Mouse (Mus musculus) retina, postnatal 1 day (tissue): ENCODE results near the gene Banp.

ENCODE experiments used
- DNase-seq: peaks from one replicate; pipeline ENCODE4 v3.0.0-alpha.2; 2012

Gene Banp

DNA sequence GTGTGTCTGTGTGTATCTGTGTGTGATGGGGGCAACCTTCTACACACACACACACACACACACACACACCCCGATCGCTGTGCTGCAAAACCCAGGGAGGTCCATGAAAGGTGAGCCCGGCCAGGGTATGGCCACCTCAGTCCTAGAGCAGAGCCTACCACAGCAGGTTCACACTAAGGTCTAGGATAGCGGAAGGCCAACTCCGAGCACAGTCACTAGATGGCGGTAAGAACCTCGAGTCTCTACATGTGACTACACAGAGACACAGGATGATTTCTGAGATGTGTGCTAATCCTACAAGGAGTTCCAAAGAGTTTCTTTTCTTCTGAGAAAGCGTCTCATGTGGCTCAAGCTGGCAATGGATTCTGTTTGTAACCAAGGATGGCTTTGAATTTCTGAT lies 22.2 kb upstream of the Banp start:
- peak; percentile 64 for DNase-seq

GRCm38 (mm10) chr8:121930047-121930446 lies 19.5 kb upstream of the Banp start:
- DNase-seq: no peak

GRCm38 (mm10) chr8:121931571-121931970 lies 18.0 kb upstream of the Banp start:
- DNase-seq: no peak

DNA sequence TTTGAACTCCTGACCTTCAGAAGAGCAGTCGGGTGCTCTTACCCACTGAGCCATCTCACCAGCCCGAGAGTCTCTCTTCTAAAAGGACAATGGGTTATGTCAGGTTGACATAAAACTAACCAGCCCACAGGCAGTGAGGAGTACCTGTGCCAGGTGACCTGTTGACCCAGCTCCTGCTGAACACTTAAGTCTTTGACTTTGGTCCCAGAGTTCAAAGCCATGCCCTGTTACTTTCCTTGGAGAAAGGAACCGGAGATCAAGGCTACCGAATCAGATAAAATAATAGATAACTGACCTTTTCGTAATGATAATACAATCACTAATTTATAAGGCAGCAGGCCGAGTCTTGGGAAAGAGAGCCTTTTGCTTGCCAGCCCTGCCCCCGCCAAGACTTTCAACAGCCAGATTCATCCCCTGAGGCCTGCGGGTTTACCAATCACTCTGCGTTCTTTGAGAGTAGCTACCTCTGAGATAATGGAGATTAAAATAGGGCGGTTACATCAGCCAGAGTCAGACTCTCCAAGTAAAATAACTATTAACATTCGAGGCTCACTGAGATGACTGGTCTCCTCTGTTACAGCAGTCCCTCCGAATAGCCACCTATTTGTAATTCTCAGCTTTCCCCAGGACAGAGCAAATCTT lies 17.4 kb upstream of the Banp start:
- no peak for DNase-seq

DNA sequence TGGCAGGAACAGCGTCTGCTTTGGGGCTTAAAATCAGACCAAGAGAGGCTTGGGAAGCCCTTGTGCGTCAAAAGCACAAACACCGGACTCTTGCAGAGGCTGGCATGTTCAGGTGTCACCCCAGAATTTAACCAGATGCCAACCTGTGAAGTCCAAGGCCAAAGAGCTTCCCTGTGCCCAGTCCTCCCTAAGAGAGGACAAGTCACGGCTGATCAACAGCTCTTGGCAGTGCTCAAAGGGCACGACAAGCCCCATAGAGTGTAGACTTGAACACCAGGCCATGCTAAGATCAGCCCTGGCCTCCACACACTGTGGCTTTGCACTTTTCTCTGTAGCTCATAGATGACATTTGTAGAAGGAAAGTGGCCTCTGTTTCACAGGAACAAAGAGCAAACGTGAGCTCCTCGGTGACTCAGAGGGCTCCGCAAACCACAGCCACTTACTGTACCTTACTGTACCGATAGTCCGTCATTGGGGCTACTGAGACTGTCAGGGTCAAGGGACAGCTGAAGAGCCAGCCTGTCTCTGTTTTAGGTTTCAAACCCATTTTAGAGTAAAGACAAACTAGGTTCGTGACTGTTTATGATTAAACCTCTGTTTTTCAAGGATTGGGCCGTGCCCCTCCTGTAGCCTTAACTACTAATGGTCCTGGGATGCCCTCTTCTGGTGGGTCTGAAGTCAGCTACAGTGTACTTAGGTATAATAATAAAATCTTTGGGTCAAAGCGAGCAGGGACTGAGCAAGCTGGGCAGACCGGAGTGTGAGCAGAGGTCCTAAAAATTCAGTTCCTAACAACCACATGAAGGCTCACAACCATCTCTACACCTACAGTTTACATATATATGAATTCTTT lies 16.7 kb upstream of the Banp start:
- no peak for DNase-seq

- DNase-seq: peak; percentile 76
Measured at GRCm38 (mm10) chr8:121934506-121934905, 15.0 kb upstream of the Banp start.

GRCm38 (mm10) chr8:121934923-121935322 lies 14.6 kb upstream of the Banp start:
- DNase-seq: no peak

DNA sequence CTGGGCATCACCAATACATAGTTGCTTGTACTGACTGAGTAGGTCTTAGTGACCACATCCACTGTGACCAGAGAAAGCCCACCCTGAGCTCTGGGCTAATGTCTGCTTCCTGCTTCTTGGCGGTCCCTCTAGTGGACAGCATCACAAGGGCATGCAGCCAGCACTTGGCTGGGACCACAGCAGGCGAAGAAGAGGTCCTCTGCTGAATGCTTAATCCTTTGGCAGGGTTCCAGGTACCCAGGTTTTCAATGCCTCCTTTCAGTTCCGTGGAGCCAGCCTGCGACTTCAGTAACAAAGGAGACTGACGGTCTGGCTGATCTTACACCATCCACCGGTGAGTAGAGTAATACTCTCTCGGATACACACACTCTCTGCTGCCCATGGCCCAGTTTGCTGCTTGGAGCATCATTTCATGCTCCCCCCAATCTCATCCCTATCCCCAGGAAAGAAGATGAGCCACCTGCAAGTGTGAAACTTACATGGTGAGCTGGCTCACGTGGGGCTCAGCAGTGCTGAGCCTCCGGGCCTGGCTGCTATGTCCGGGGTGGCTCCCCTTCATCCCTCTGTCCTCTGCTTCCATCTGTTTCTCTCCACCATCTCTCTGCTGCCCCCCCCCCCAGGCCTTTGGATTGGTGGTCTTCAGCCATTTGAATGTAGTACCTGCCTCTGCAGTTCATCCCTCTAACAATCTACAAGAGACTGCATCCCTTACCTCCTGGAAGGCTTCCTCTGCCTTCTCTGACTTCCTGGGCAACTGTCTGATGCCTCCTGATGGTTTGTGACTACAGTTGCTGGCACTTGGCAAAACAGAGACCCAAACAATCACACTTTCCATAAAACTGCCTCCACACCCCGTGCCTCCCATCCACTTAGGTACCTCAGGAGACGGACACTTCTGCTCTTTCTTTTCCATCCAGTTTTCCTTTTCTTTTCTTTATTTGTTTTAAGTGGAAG lies 13.9 kb upstream of the Banp start:
- peak; percentile 89 for DNase-seq

GRCm38 (mm10) chr8:121936391-121936790 lies 13.2 kb upstream of the Banp start:
- no peak for DNase-seq

DNA sequence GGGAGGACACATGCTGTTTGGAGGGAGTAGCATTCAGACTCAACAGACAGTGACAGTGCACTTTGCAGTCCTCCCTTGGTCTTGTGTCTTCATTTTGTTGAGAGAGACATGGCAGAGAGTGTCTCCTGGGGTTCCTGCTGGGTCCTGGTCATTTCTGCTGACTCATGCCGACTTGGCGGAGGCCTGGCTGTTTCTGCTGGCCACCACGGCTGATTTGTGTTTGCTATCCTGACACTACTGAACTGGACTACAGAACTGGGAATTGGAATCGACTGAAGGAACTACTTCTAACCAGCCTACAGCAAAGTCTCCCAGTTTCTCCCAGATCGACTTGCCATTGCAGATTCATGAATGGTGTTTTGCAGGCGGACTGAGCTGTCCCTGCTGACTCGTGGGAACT lies 10.8 kb upstream of the Banp start:
- DNase-seq: no peak

GRCm38 (mm10) chr8:121943057-121943540 lies 6.5 kb upstream of the Banp start:
- DNase-seq: no peak

GRCm38 (mm10) chr8:121943716-121944115 lies 5.8 kb upstream of the Banp start:
- no peak for DNase-seq

- DNase-seq: no peak
Measured at GRCm38 (mm10) chr8:121944831-121945230, 4.7 kb upstream of the Banp start, which contains the start of gene Car5a. Gene Car5a, minus strand, starts transcription at chr8:121944904.

GRCm38 (mm10) chr8:121946351-121946750 lies 3.2 kb upstream of the Banp start:
- no peak for DNase-seq

GRCm38 (mm10) chr8:121947047-121947752 lies 2.4 kb upstream of the Banp start:
- no peak for DNase-seq

DNA sequence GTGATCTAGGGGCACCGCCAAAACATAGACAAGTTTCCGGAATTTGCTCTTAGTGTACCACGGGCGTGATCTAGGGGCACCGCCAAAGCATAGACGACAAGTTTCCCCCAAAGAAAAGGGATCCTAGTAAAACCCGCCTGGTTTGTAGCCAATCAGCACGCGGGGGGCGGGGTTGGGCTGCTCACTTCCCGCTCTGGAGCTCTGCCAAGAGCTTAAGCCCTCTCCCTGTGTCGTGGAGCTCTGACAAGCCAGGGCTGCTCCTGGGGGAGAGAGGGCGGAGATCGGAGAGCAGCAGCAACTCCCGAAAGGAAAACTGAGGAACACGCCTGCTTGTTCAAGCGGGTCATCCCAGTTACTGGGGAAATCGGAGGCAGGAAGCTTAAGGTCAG lies 1.8 kb upstream of the Banp start:
- peak; percentile 96 for DNase-seq

- DNase-seq: no peak
Measured at GRCm38 (mm10) chr8:121948321-121949145, 1.0 kb upstream of the Banp start.

GRCm38 (mm10) chr8:121949941-121950748 lies 595 bp downstream of the Banp start:
- peak; percentile 99 for DNase-seq

GRCm38 (mm10) chr8:121950749-121951655 lies 1.5 kb downstream of the Banp start:
- peak; percentile 48 for DNase-seq
